ENCODE assay signal across 33 mouse cellular contexts in the genomic region with DNA sequence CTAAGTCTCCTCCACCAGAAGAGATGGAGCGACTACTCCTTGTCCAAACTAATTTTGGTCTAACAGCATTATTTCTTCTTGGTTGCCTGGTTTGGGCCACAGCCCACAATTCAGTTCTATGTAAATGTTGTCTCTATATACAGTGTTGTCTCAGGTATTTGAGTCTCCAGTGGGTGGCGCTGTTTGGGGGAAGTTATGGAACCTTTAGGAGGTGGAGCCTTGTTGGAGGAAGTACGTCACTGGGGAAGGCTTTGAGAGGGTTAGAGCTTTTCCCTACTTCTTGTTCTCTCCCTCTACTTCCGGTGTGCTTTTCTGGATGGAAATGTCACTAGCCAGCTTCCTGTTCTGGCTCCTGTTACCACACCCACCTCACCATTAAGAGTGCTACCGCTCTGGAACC. TPM values are rescaled to one million over a fixed set of nuclear protein-coding genes. Genes with fewer than 3 reads are reported as not detected.
A peak's percentile ranks its signal among the peaks of the same experiment; 100 is the strongest.
DNase-seq lines count a peak whose midpoint lies in the region; ATAC-seq and TF ChIP-seq lines count a peak whose summit lies in the region.
"Had no signal": no experiment of that assay in that cellular context is flagged by ENCODE, and none has a peak within 500 bp of the region (broad histone marks: within the 10 kb centered on the region; RNA-seq: fewer than 3 reads in every experiment).

No protein-coding gene starts in this region.

- H3K4me3 ChIP-seq in hindbrain, embryonic 11.5 days (ENCODE audit: low read depth, low read length): no peak overlapping the region
- H3K4me3 ChIP-seq in hindbrain, embryonic 12.5 days: no peak overlapping the region
- H3K4me3 ChIP-seq in E14TG2a.4 (replicated peaks; ENCODE audit: low read length) (no peak overlapping the region), ES-E14 (ENCODE audit: insufficient read depth in 1 of 2, low read depth in 1 of 2, low read length in 2 of 2, poor library complexity in 1 of 2, severe bottlenecking in 1 of 2) (peak overlapping the region in 1 of 2 experiments; percentile 43; a peak in 2 of 4 replicates)
- no peak overlapping the region for H3K4me3 ChIP-seq in cortical plate, adult 2 months (ENCODE audit: insufficient read depth, low read length)
- H3K4me3 ChIP-seq: gastrocnemius, adult 2 months; heart, embryonic 12.5 days; hindbrain, embryonic 15.5 days; intestine, embryonic 15.5 days; limb, embryonic 15.5 days; myocyte; neural tube, embryonic 15.5 days had no signal

- DNase-seq in hindbrain, embryonic 11.5 days (ENCODE audit: low spot score): peak; percentile 23
- DNase-seq in ES-E14 (ENCODE audit: low read depth, low spot score): peak; percentile 79
- DNase-seq in adipocyte (ENCODE audit: low spot score): no peak
- no peak for DNase-seq in frontal cortex, postnatal 36 days (ENCODE audit: low spot score in 2 of 2)
- DNase-seq in thymus, adult 18-20 months: no peak
- DNase-seq: adrenal gland, adult 8-10 months; cerebellum, adult 2 months; gastrocnemius, adult 2 months; kidney, adult 9 months; lung, postnatal 10 days; midbrain, embryonic 14.5 days; right cerebral cortex, postnatal 25 days; thymus, postnatal 4 days had no signal

- in situ Hi-C loops in ES-E14 (cut with MboI; ENCODE audit: low sequenced_read_pairs in 2 of 2, unreplicated experiment in 2 of 2): loop anchor here in 1 of 2 experiments (10.0 kb wide), 1 partner anchor 274 kb away; no protein-coding TSS in a partner anchor

- no peaks in the 10 kb centered on the region for H3K9me3 ChIP-seq in hindbrain, embryonic 11.5 days (ENCODE audit: control insufficient read depth, low read length)
- peaks cover 4% of the 10 kb centered on the region; the same call in 1 of the 2 replicates for H3K9me3 ChIP-seq in hindbrain, embryonic 12.5 days (replicated peaks)
- peaks cover under 1% of the 10 kb centered on the region for H3K9me3 ChIP-seq in E14TG2a.4 (ENCODE audit: low read length)
- H3K9me3 ChIP-seq in ES-E14 (ENCODE audit: control insufficient read depth, insufficient read depth, low read depth, low read length): no peaks in the 10 kb centered on the region
- H3K9me3 ChIP-seq: heart, embryonic 12.5 days; hindbrain, embryonic 15.5 days; intestine, embryonic 15.5 days; limb, embryonic 15.5 days; neural tube, embryonic 15.5 days had no signal

- TF ChIP-seq POLR2A in cortical plate, adult 2 months (IDR thresholded peaks at IDR 0.05; ENCODE audit: extremely low read depth, insufficient read depth, low read length): no peak

- WGBS in hindbrain, embryonic 11.5 days: 79% methylated on average over 5 of the region's 5 CpGs
- 82% methylated on average over 5 of the region's 5 CpGs for WGBS in hindbrain, embryonic 12.5 days

- ATAC-seq in hindbrain, embryonic 11.5 days (ENCODE audit: low FRiP score): no peak
- no peak for ATAC-seq in hindbrain, embryonic 12.5 days (ENCODE audit: low FRiP score)
- ATAC-seq: forebrain, embryonic 16.5 days; intestine, embryonic 15.5 days had no signal

- no peak overlapping the region for H3K4me2 ChIP-seq in hindbrain, embryonic 11.5 days (replicated peaks; ENCODE audit: low read depth, low read length)
- H3K4me2 ChIP-seq in hindbrain, embryonic 12.5 days (replicated peaks): no peak overlapping the region
- H3K4me2 ChIP-seq: heart, embryonic 12.5 days; hindbrain, embryonic 15.5 days; intestine, embryonic 15.5 days; limb, embryonic 15.5 days; neural tube, embryonic 15.5 days had no signal

- no peak overlapping the region for H3K9ac ChIP-seq in hindbrain, embryonic 11.5 days (ENCODE audit: low read depth, low read length)
- no peak overlapping the region for H3K9ac ChIP-seq in hindbrain, embryonic 12.5 days
- no peak overlapping the region for H3K9ac ChIP-seq in ES-E14 (ENCODE audit: insufficient read depth, low read depth, low read length, poor library complexity, severe bottlenecking)
- H3K9ac ChIP-seq: heart, embryonic 12.5 days; hindbrain, embryonic 15.5 days; intestine, embryonic 15.5 days; limb, embryonic 15.5 days; neural tube, embryonic 15.5 days had no signal

- no peaks in the 10 kb centered on the region for H3K36me3 ChIP-seq in hindbrain, embryonic 11.5 days (ENCODE audit: control insufficient read depth, insufficient read depth, low read length)
- H3K36me3 ChIP-seq in hindbrain, embryonic 12.5 days: no peaks in the 10 kb centered on the region
- no peaks in the 10 kb centered on the region for H3K36me3 ChIP-seq in E14TG2a.4 (ENCODE audit: insufficient read depth, low read length)
- no peaks in the 10 kb centered on the region for H3K36me3 ChIP-seq in ES-E14 (ENCODE audit: control insufficient read depth, insufficient read depth, low read length, poor library complexity, severe bottlenecking)
- H3K36me3 ChIP-seq: heart, embryonic 12.5 days; hindbrain, embryonic 15.5 days; intestine, embryonic 15.5 days; limb, embryonic 15.5 days; neural tube, embryonic 15.5 days had no signal

- H3K27me3 ChIP-seq in hindbrain, embryonic 11.5 days (ENCODE audit: control insufficient read depth, insufficient read depth, low read length): no peaks in the 10 kb centered on the region
- H3K27me3 ChIP-seq in hindbrain, embryonic 12.5 days: no peaks in the 10 kb centered on the region
- no peaks in the 10 kb centered on the region for H3K27me3 ChIP-seq in E14TG2a.4 (ENCODE audit: insufficient read depth, low read length)
- H3K27me3 ChIP-seq: heart, embryonic 12.5 days; hindbrain, embryonic 15.5 days; intestine, embryonic 15.5 days; limb, embryonic 15.5 days; neural tube, embryonic 15.5 days had no signal

- no peaks in the 10 kb centered on the region for H3K4me1 ChIP-seq in hindbrain, embryonic 11.5 days (replicated peaks; ENCODE audit: control insufficient read depth, insufficient read depth, low read length)
- no peaks in the 10 kb centered on the region for H3K4me1 ChIP-seq in hindbrain, embryonic 12.5 days
- H3K4me1 ChIP-seq in E14TG2a.4 (replicated peaks; ENCODE audit: low read depth, low read length) (peaks cover 27% of the 10 kb centered on the region), ES-E14 (ENCODE audit: control insufficient read depth in 2 of 2, insufficient read depth in 2 of 2, low read length in 2 of 2, poor library complexity in 1 of 2) (peaks cover 0 to 3% of the 10 kb centered on the region in 2 experiments; a peak in 1 of 4 replicates)
- H3K4me1 ChIP-seq in cortical plate, adult 2 months (ENCODE audit: control insufficient read depth, insufficient read depth, low read length): no peaks in the 10 kb centered on the region
- H3K4me1 ChIP-seq: heart, embryonic 12.5 days; intestine, embryonic 15.5 days; neural tube, embryonic 15.5 days had no signal

- no peak overlapping the region for H3K27ac ChIP-seq in hindbrain, embryonic 11.5 days (ENCODE audit: low read depth, low read length)
- no peak overlapping the region for H3K27ac ChIP-seq in hindbrain, embryonic 12.5 days
- H3K27ac ChIP-seq in ES-E14 (ENCODE audit: insufficient read depth, low read depth, low read length, poor library complexity, severe bottlenecking): no peak overlapping the region
- no peak overlapping the region for H3K27ac ChIP-seq in cortical plate, adult 2 months (ENCODE audit: insufficient read depth, low read length)
- H3K27ac ChIP-seq: gastrocnemius, adult 2 months; hindbrain, embryonic 15.5 days; intestine, embryonic 15.5 days; limb, embryonic 15.5 days; neural tube, embryonic 15.5 days had no signal

- TF ChIP-seq CTCF in E14TG2a.4 (conservative IDR thresholded peaks at IDR 0.05; ENCODE audit: low read length): peak; percentile 51
- TF ChIP-seq CTCF in cortical plate, adult 2 months (IDR thresholded peaks at IDR 0.05; ENCODE audit: extremely low read depth, insufficient read depth, low read length): 0 out of 2 replicates have a peak, but pooled peaks have one; percentile 2

TF ChIP-seq in ES-E14, 5 proteins besides CTCF, POLR2A, EP300 and RAD21:
- TF ChIP-seq ZNF384 (IDR thresholded peaks at IDR 0.05; ENCODE audit: low read depth, low read length): no peak
- no peak for TF ChIP-seq ZC3H11A (IDR thresholded peaks at IDR 0.05; ENCODE audit: borderline replicate concordance, low read depth, low read length)
- TF ChIP-seq MAFK (IDR thresholded peaks at IDR 0.05; ENCODE audit: insufficient read depth, low read depth, low read length): no peak
- TF ChIP-seq CHD2 (IDR thresholded peaks at IDR 0.05; ENCODE audit: low read depth, low read length): no peak
- no peak for TF ChIP-seq HCFC1 (IDR thresholded peaks at IDR 0.05; ENCODE audit: borderline replicate concordance, insufficient read depth, low read length)
TF ChIP-seq in ES-E14: peak in this region for 0.

RNA-seq across cellular contexts. Expression of a gene that starts 0.6 kb away (rescaled TPM):
- polyA plus RNA-seq in hindbrain, embryonic 11.5 days (2014; fragmentation: Nextera tagmentation; extraction: Ambion mirVana): not detected in 2 replicates
- not detected in 2 replicates for polyA plus RNA-seq in hindbrain, embryonic 12.5 days (2016; fragmentation: Nextera tagmentation; extraction: Ambion mirVana)
- total RNA-seq in ES-E14 (2012; rRNA removed): not detected in 2 replicates
- polyA plus RNA-seq in cortical plate, adult 2 months (2012; rRNA removed): not detected in 2 replicates
- total RNA-seq: adrenal gland, adult 8-10 months; common myeloid progenitor, adult 5-6 weeks; gastrocnemius, adult 2 months; heart, postnatal 25 days; layer of hippocampus, postnatal 25 days; left cerebral cortex, postnatal 25 days; megakaryocyte, adult 5-6 weeks; MEL had no signal
- polyA plus RNA-seq: cerebellum, adult 2 months; embryonic facial prominence, embryonic 14.5 days; forebrain, embryonic 16.5 days; gonadal fat pad, adult 2 months; heart, embryonic 12.5 days; intestine, embryonic 15.5 days; limb, embryonic 15.5 days; liver, embryonic 16.5 days; midbrain, embryonic 14.5 days; myocyte; stomach, embryonic 16.5 days had no signal

Comparison
In these comparisons a context has a peak if more than half of its experiments do, and no peak if none do; other contexts are left out.
1. DNase-seq: peak in hindbrain, embryonic 11.5 days (single experiment) and ES-E14 (single experiment); none in adipocyte (single experiment), frontal cortex, postnatal 36 days (0 of 2) and thymus, adult 18-20 months (0 of 2).